Mouse (Mus musculus) spleen, adult 2 months (tissue): ENCODE measurements around the gene 1300017J02Rik. TPM values are rescaled to one million over a fixed set of nuclear protein-coding genes. Genes with fewer than 3 reads are reported as not detected.

ENCODE experiments used
- DNase-seq, 2 experiments: peaks; one replicate each; pipeline versions ENCODE4 v3.0.0 to v3.0.0-alpha.2; 2012 to 2021; ENCODE audit warnings: low spot score in 2 of 2, low read depth in 1 of 2
- H3K27ac ChIP-seq: fragments of 200-500 bp; 2 replicates; pipeline ENCODE4 v1.5.1; 2012; ENCODE audit warnings: low read length, inconsistent platforms; ENCODE audit not compliant: insufficient read depth
- H3K27me3 ChIP-seq: fragments of 200-500 bp; 2 replicates; pipeline ENCODE4 v1.6.1; 2012; ENCODE audit warnings: mild to moderate bottlenecking, moderate library complexity, low read length, inconsistent platforms; ENCODE audit not compliant: control insufficient read depth, insufficient read depth
- H3K36me3 ChIP-seq: fragments of 200-500 bp; 2 replicates; pipeline ENCODE4 v1.6.1; 2012; ENCODE audit warnings: mild to moderate bottlenecking, low read length, inconsistent platforms; ENCODE audit not compliant: control insufficient read depth, insufficient read depth
- H3K4me1 ChIP-seq: fragments of 200-500 bp; 2 replicates; pipeline ENCODE4 v1.6.1; 2011; ENCODE audit warnings: inconsistent platforms; ENCODE audit not compliant: control insufficient read depth, insufficient read depth, insufficient read length
- H3K4me3 ChIP-seq: fragments of 200-500 bp; 2 replicates; pipeline ENCODE4 v1.5.1; 2011; ENCODE audit warnings: mild to moderate bottlenecking, inconsistent platforms; ENCODE audit not compliant: insufficient read depth, insufficient read length; ENCODE audit errors: extremely low read depth
- CTCF ChIP-seq: fragments of 200-500 bp; IDR thresholded peaks from 2 replicates; pipeline ENCODE4 v1.5.1; 2011; ENCODE audit warnings: mild to moderate bottlenecking, inconsistent platforms; ENCODE audit not compliant: insufficient read depth, insufficient read length, insufficient replicate concordance; ENCODE audit errors: extremely low read depth
- POLR2A ChIP-seq: fragments of 200-500 bp; IDR thresholded peaks from 2 replicates; pipeline ENCODE4 v1.6.1; 2011; ENCODE audit warnings: low read depth, low read length, inconsistent platforms
- WGBS: fragments of 180-500 bp; shearing (Covaris S2); methylation state at CpG from one replicate; pipeline ENCODE4 v1.1.7; 2018; 5-methylcytosine and 5-hydroxymethylcytosine counted together
- polyA plus RNA-seq: library from polyadenylated mRNA; depleted of rRNA; stranded (reverse); fragments of >200 nt; gene quantifications from 2 replicates; pipeline ENCODE4 v1.2.3, GENCODE M21; 2012

1300017J02Rik gene
- polyA plus RNA-seq, 1 experiment, result 8.0 TPM

GRCm38 (mm10) chr9:103274819-103275218 is 30.1 kb downstream of the 1300017J02Rik start:
- no peak overlapping the region for H3K4me3 ChIP-seq
- DNase-seq, result no peak
- no peaks in the 10 kb centered on the region for H3K36me3 ChIP-seq
- 89% methylated on average over 8 of the region's 8 CpGs for WGBS
- no peak overlapping the region for H3K27ac ChIP-seq
- H3K27me3 ChIP-seq, result no peaks in the 10 kb centered on the region
- H3K4me1 ChIP-seq, result no peaks in the 10 kb centered on the region
- TF ChIP-seq CTCF, result no peak
- no peak for TF ChIP-seq POLR2A

DNA sequence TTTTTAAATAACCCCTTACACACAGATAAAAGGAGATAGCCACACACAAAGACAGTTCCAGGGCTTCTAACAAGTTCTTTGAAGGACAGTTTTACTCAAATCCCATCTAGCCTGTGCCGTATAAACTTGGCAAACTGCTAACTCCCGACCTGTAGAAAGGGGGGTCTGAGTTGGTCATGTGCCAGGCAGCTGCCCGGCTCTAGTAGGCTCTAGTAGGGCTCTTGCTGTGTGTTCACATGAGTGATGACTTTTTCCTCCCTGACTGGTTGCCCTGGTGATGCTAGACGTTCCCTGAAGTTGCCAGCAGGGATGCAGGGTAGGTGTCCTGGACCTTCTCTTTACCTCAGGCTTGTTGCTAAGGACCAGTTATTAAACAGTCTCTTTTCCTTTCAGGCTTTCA is 33.8 kb downstream of the 1300017J02Rik start:
- Histone ChIP-seq H3K4me3 (no peak overlapping the region), H3K4me1 (no peaks in the 10 kb centered on the region), H3K27ac (no peak overlapping the region), H3K36me3 (no peaks in the 10 kb centered on the region), H3K27me3 (no peaks in the 10 kb centered on the region)
- DNase-seq, result no peak
- TF ChIP-seq CTCF (no peak), POLR2A (no peak)
- WGBS, result 56% methylated on average over 4 of the region's 4 CpGs

DNA sequence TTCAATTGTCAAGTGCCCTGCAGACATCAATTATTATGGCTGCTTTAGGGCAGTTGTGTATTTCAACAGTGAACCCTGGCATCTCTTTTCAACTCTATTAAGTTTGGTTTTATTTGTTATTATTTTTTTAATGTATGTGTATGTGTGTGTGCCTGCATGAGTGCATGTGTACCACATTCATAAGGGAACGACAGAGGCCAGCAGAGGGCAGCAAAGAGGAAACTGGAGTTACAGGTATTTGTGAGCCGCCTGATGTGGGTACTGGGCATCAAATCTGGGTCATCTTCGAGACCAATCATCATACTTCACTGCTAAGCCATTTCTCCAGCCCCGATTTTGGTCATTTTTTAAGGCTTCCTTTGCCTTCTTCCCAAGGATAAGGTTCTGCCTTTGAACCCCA is 39.1 kb downstream of the 1300017J02Rik start:
- TF ChIP-seq POLR2A (no peak), CTCF (no peak)
- DNase-seq, result no peak
- Histone ChIP-seq H3K4me3 (no peak overlapping the region), H3K4me1 (no peaks in the 10 kb centered on the region), H3K36me3 (no peaks in the 10 kb centered on the region), H3K27ac (no peak overlapping the region), H3K27me3 (no peaks in the 10 kb centered on the region)
- WGBS, result 91% methylated on average over 4 of the region's 4 CpGs

DNA sequence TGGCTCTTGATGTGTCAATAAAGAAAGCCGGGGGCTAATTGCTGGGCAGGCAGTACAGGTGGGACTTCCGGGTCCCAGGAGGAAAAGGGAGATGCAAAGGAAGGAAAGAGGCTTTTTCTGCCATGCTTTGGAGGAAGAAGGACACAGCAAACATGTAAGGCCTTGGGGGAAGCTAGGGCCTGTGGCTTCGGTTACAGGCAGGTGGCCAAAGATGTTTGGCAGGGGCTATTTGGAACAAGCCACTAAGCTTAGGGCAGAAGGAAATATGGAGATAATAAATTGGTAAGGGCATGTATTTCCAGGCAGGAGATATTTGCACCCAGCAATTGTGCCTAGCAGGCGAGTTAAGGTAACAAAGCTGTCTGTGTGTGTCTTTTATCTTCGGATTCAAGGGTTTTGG is 52.0 kb downstream of the 1300017J02Rik start:
- TF ChIP-seq POLR2A, result no peak
- no peak for TF ChIP-seq CTCF
- H3K4me3 ChIP-seq, result no peak overlapping the region
- H3K36me3 ChIP-seq, result no peaks in the 10 kb centered on the region
- 86% methylated on average over 5 of the region's 5 CpGs for WGBS
- no peak overlapping the region for H3K27ac ChIP-seq
- H3K4me1 ChIP-seq, result no peaks in the 10 kb centered on the region
- H3K27me3 ChIP-seq, result no peaks in the 10 kb centered on the region
- no peak for DNase-seq

GRCm38 (mm10) chr9:103248618-103249017 is 56.3 kb downstream of the 1300017J02Rik start:
- H3K4me3 ChIP-seq, result no peak overlapping the region
- H3K27me3 ChIP-seq, result no peaks in the 10 kb centered on the region
- 63% methylated on average over 4 of the region's 4 CpGs for WGBS
- H3K27ac ChIP-seq, result no peak overlapping the region
- TF ChIP-seq CTCF (no peak), POLR2A (no peak)
- no peak for DNase-seq
- H3K4me1 ChIP-seq, result no peaks in the 10 kb centered on the region
- H3K36me3 ChIP-seq, result no peaks in the 10 kb centered on the region

GRCm38 (mm10) chr9:103246526-103247168 is 58.2 kb downstream of the 1300017J02Rik start:
- Histone ChIP-seq H3K4me3 (no peak overlapping the region), H3K4me1 (no peaks in the 10 kb centered on the region), H3K27ac (no peak overlapping the region), H3K36me3 (no peaks in the 10 kb centered on the region), H3K27me3 (no peaks in the 10 kb centered on the region)
- DNase-seq, result no peak
- TF ChIP-seq CTCF (no peak), POLR2A (no peak)
- WGBS, result 79% methylated on average over 8 of the region's 8 CpGs

- Histone ChIP-seq H3K4me3 (no peak overlapping the region), H3K27me3 (no peaks in the 10 kb centered on the region), H3K36me3 (no peaks in the 10 kb centered on the region), H3K27ac (no peak overlapping the region), H3K4me1 (no peaks in the 10 kb centered on the region)
- TF ChIP-seq POLR2A (no peak), CTCF (no peak)
- WGBS, result 93% methylated on average over 4 of the region's 4 CpGs
- DNase-seq, result no peak
Measured at GRCm38 (mm10) chr9:103243640-103244039, 61.2 kb downstream of the 1300017J02Rik start.
